Mouse (Mus musculus): ENCODE results near the gene Ttc30a2.
A peak's percentile ranks its signal among the peaks of the same experiment; 100 is the strongest.
"Not testable (repeated sequence)": the region's sequence is repeated elsewhere in the genome, so short reads cannot be mapped to it uniquely, and the experiment has no call there.

Gene Ttc30a2

DNA sequence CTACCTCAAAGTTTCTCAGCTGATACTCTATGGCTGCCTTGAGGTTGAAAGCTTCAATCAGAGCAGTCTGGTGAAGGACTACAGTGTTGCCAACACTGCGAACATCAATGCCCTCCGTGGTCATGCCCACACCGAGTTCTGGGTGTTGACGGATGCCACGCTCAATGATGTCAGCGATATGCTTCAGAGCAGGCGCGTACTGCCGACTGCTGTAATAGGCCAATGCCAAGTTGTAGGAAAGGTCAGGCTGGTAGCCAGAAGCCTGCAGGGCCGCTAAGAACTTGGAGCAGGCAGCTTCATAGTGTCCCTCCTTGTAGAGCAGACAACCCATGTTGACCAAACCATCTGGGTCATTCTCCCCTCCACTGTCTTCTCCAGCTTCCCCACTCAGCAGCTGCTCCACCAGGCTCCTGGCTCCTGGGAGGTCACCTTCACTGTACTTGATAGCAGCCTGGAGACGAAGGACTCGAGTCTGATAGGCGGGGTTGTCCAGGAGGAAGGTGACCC lies 3.0 kb upstream of the Ttc30a2 start:
- not testable (repeated sequence) for DNase-seq

DNA sequence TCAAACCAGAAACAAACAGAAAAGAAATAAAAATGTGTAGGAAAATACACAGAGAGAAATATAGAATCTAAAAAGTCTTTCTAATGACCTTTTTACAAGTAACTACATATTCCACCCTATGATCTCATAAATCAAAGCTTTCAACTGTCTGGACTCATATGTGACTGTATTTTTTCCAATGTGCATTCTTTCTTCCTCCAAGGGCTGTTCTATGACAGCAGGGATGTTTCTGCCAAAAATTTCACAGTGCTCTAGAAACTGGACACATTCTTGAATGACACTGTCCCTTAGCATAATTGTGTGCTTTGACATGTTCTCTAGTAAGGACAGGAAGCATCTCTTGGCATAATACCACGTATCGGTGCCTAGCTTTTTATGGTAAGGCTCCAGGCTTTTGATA lies 1.9 kb downstream of the Ttc30a2 start:
- not testable (repeated sequence) for DNase-seq

DNA sequence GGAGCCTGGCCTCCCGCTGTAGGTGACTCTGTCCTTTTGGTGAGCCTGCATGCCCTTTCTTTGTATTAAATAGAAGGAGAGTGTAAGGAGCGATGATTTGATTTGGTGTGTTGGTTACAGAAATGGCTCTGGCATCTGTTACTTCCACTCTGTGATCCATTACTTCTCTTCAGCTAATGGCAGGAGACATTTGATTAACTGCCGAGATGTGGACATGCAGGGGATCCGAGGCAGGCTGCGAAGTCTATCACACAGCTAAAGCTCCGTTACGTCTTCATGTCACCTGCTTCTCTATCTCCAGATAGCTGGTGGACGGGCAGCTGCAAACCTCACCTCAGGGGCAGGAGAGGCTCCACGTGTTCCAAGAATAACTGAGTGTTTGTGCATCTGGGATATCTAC lies 3.8 kb downstream of the Ttc30a2 start:
- no peak for DNase-seq

DNA sequence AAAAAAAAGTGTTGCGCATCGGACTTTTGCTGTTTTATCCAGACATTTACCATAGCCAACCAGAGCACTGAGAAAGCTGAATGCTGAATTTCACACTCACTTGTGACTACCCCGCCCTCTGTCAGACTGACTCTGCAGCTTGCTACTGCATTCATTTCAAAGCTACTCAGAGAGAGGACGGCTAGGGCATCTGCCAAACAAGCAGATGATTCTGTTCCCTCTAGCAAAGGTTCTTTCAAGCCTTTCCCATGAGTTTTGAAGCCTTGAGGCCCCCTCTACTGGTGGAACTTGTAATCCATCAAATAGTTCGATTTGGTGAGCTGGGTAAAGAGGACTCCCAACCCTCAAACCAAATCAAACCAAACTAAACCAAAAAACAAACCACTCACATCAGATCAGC lies 13.0 kb downstream of the Ttc30a2 start:
- peak in 1 of 2 experiments; percentile 36 for DNase-seq

DNA sequence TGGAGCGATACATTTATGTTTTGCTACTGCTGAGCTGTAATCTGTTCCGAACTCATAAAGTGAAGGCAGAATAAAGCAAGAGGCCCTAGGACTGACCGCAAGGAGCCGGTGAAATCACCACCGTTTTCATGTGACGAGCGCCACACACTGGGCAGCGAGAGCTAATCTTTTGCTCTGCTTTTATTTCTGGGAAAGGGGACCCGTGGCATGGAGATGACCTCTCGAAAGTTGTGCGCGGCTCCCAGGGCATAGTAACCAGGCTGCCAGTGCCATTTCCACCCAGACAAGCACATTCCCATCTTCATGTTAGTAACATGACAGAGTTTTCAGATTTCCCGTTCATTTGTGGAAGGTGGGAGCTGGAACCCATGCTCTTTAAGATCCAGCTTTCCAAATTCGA lies 13.5 kb downstream of the Ttc30a2 start:
- peak; percentile 13 to 36 for DNase-seq

DNA sequence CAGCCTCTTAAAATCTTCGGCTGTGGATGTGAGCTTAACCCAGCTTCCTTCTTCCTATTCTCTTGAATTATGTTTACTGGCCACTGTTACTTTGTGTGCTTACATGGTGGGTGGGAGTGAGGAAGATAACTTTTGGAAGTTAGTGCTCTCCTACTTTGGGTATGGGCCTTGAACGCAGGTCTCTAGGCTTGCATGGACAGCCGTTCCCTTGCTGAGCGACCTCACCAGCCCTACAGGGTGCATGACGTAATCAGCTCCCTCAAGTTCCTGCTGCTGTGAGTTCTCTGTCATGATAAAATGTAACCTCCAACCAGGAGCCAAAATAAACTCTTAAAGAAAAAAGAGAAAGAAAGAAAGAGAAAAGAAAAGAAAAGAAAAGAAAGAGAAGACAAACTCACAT lies 13.9 kb downstream of the Ttc30a2 start:
- no peak for DNase-seq

DNA sequence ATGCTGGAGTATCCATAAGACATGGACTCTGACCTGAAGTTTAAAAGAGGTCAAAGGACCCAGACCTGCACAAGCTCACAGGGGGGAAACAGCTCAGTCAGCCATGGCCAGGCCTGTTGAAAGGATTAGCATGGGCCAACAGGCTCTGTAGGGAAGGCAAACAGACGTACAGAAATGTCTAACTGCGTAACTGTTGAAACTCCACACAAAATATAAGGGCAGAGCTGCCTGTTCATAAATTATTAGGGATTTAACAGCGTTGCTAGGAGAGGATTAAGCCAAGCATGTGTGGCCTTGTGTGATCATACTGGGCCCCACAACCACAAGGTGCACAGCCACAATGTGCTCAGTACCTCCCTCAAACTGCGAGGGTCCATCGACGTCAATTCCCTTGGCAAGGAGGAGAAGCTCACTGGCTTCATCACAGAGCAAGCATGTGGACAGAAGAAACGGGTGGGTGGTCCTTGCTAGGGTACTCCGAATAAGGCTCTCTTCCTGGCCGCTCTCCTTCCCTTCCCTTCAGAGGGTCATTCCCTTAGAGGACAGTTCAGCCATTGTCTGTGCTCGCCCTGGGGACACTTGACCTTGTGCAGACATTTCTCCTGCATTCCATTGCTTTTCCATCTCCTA lies 14.6 kb downstream of the Ttc30a2 start:
- DNase-seq, result no peak

DNA sequence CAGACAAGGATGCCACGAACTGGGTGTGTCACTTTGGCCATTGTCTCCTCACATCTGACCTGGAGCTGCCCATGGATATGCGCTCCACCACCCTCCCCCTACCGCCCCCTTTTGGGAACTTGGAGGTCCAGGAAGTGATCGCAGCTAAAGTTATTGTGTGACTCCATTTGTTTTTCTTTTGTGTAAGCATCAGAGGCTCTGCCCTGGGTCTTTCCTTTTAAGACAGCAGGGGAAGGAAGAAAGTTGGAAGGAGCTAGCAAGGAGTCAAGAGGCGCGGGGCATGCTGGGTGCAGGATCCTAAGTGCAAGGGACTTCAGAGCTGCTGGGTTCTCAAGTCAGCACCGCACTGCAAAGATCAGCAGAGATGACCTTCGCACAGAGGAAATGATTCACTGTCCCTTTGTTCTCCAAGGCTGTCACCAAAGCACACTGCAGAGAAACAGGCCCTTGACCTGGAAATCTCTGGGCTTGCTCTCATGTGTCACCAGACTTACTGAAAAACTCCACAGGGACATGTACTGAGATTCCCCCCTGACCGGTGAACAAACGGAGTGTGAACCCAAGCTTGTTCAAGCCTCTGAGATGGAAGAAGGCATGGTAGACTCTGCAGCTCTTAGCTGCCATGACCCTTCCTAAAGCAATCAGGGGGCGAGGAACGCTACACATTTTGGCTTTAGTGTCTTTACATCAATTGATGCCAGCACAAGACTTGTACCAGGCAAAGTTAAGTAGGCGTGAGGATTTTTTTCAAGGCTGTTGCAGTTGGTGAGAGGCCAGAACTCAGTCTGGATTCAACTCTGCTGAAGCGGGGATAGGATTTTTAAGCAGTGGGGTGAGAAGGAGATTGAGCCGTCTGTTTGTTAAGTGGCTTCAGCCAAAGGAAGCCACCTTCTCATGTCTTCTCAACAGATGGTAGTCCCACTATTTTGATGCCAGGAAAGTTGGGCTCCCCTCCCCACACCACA lies 17.3 kb downstream of the Ttc30a2 start:
- no peak for DNase-seq

DNA sequence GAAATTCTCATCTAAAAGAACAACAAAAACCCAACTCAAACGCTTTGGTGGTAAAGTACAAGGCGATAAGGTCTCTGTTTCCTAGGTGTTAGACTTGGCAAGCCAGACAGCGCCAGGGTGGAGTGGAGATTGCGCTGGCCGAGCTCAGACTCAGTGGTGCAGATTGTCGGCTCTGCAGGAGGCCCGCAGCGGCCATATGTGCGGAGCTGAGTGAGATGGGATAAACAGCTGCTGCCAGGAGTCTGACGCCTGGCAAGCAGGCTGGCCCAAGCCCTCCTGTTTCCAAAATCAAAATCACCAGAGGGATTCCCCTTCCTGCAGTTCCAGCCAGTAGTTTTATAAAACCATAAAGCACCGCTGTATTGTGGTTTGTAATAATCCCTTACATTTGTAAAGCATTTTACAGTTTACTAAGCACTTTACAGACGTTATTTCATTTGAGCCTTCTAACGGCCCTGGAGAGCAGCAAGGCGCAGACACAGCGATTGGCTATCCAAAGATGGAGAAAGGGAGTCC lies 18.1 kb downstream of the Ttc30a2 start:
- no peak for DNase-seq

DNA sequence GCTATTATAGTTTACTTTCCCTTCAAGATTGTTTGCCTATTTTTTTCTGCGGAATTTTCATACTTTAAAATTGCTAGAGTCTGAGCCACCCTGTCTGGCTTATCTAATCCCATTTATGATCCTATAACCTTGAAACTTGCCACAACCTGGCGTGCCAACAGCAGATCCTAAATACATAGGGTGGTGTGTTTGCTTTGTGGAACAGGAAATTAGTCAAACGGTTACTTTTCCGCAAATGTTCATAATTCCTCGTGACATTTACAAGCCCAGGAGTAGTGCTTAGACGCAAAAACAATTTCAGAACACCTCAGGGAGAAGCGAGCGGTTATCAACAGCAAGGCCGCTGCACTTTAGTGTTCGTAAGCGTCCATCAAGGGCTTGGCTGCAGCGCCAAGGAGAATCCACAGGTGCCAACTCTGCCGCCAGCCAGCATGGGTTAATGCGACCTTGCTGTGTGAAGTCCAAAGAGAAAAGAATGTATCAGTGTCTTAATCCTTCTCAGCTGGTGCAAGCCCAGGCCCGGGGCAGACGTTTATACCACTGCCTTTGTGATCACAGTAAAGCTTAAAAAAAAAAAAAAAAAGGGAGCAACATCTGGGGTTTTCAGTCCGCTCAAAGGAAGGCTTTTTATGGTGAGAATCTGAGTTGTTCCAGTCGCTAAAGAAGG lies 18.7 kb downstream of the Ttc30a2 start:
- DNase-seq, result no peak

DNA sequence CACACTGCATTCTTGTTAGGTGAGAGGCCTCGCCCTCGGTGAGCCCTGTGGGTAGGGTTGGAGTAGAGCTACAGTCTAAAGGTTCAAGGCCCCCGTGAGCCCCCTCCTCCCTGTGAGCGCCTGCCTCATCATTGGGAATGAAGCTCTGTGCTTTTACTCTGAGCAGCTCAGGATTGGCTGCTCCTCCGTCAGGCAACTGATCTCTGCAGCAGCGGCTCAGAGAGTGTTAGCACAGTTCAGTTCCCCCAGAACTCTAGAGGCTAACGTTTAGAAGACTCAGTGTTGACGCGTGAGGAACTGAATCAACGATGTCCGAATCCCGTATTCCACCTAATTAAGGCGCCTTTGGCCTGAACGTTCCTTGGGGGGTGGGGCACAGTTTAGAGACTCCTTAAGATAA lies 22.3 kb downstream of the Ttc30a2 start:
- no peak for DNase-seq

DNA sequence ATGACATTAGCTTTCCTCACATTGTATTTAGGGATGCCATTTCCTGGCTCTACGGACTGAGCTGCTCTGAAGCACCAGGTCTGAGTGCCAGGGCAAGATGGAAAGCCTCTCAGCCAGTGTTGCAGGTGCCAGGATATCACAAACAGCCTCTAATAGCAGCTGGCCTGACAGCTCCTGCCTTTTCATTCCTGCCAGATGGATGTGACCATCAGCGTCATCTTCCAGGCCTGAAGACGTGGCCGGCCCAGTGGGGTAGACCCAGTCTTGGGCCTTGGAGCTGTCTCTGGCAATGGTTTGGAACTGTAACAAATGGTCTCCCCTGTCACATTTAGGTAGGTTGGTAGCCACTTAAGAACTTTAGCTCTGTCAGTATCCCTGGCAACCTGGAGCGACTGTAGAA lies 24.6 kb downstream of the Ttc30a2 start:
- DNase-seq, result no peak

DNA sequence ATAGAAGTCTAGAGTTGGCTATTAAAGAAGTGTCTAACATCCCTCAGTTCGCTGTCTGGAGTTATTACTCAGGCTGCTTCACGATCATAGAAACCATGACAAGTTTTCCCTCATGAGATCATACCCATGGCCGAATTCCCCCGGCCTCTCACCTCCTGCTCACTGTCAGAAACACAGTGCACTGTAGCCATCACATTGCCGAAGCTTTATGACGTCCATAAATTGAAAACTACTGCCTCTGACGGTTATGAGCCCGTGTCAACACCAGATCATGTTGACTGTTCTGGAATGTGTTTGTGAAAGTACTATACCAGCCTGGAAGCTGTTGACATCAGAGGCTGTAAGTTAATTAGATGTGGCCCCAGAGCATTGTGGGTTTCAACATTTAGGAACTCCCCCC lies 27.3 kb downstream of the Ttc30a2 start:
- DNase-seq, result no peak

DNA sequence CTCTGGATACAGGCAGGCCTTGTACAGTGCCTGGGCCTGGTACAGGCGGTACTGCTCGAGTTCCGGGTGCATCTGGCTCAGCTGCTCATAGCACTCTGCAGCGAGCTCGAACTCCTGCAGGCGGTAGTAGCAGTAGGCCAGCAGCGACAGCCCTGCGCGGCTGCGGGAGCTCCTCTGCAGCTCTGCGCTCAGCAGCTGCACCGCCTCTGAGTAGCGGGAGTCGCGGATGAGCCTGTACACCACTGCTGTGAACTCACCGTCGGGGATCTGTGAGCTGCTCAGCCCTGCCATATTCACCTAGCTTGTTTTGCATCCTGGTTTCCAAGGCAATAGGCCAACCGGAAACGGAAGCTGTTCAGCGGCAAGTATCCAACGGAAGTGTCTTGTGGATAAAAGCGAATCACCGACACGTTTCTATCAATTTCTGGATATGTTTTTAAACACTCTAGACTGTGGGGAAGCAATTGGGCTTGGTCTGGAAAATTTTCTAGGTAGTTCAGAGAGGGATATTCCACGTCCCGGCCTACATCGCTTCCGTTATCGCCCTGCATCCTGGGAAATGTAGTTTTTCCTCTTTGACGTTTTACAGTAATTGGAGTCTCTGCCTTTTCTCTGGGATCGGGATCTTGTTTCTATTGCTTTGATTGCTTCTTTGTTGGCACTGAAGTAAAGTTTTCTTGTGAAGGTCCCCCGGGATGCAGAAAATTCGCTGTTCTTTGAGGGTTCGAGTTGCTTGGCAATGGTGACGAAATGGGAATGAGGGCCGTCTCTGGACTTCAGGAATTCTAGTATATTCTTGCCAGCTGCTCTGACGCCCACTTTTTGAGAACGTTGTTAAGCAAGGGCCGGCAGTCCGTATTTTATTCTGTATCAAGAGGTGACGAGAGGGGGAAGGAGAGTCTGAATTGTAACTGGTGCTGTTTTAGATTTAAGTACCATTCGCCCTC lies 39.6 kb downstream of the Ttc30a2 start, which contains the start of gene Ttc30b:
TSS of gene Ttc30b (minus strand) at position 469 of the 947 bp plus-strand sequence.
- DNase-seq, result peak; percentile 33 to 60

DNA sequence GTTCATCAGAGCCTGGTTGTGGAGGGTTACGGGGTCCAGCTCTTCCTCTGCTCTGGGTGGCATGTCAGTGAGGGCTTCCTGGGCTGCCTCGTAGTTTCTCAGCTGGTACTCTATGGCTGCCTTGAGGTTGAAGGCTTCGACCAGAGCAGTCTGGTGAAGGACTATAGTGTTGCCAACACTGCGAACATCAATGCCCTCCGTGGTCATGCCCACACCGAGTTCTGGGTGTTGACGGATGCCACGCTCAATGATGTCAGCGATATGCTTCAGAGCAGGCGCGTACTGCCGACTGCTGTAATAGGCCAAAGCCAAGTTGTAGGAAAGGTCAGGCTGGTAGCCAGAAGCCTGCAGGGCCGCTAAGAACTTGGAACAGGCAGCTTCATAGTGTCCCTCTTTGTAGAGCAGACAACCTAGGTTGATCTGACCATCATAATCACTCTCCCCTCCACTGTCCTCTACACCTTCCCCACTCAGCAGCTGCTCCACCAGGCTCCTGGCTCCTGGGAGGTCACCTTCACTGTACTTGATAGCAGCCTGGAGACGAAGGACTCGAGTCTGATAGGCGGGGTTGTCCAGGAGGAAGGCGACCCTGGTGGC lies 40.4 kb downstream of the Ttc30a2 start:
- not testable (repeated sequence) for DNase-seq

DNA sequence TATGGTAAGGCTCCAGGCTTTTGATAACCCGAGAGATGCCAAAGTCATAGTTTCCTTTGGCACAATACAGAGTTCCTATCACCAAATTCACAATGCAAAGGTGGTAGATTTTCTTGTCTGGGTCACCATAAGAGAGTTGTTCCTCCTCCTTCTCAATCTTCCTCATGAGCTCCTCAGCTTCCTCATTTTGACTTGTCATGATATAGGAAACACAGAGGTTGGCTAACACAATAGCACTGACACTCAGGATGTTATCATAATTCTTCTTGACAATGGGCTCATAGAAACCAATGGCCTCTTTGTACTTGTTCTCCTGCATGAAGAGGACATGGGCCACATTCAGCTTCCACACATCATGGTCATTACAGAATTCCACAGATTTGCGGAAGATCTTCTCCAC lies 41.3 kb downstream of the Ttc30a2 start:
- not testable (repeated sequence) for DNase-seq

DNA sequence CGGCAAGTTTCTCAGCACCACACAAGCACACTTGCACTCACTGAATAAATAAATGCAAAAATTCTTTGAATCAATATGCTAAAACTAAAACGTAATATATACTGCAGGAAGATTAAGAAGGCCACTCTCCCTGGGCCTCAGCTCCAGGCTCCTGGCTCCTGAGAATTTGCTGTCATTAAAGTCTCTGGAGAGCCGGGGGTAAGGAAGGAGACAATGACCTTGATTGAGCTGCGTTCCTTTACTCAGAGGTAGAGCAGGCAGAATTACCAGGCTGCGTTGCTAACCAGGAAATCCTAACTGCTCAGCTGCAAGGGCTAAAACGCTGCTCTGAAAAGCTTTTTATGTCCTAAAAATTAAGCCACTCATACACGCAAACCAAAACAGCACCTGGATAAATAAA lies 44.4 kb downstream of the Ttc30a2 start:
- DNase-seq, result no peak

DNA sequence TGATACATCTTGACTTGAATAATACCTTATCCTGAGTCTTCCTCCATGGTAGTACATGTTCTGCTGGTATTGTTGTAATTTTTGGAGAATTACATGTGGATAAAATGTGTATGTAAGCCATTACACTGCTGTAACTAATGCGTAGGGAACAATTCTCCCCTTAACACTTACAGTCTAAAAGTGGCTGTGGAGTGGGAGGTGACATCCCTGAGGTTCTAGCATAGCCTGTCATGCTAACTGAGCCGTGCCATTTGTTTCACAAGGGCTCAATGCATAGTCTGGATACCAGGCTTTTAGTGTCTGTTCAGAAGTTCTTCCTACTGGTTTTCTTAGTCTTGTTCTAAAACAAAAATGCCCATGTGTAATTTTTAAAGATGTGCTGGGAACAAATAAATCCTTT lies 47.0 kb downstream of the Ttc30a2 start:
- no peak for DNase-seq

DNA sequence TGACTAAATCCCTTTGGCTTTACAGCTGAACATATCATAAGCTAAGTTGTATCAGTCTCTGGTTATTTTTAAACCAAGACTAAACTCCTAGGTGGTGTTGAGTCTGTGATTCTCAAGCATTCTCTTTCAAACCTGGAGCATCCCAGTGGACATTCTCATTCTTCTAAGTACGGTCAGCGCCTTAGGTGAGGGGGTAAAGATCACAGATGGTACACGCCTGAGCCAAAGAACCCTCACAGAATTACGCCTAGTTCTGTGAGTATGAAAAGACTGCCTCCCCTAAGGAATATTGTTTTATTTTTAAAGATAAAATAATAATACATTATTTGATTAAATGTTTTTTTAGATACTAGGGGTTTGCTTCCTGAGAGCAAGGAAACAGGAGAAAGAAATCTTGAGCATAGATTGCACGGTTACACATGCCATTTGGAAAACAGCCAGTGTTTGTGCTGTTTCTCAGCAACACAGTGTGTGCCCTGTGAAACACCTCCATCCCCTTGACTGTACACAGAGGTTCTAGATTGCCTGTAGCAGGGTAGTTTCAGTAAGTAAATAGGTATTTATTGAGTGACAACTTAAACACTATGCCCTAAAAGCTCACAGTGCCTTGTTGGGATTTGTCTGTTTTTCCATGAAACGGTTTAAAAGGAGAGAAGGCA lies 48.1 kb downstream of the Ttc30a2 start:
- DNase-seq, result no peak

DNA sequence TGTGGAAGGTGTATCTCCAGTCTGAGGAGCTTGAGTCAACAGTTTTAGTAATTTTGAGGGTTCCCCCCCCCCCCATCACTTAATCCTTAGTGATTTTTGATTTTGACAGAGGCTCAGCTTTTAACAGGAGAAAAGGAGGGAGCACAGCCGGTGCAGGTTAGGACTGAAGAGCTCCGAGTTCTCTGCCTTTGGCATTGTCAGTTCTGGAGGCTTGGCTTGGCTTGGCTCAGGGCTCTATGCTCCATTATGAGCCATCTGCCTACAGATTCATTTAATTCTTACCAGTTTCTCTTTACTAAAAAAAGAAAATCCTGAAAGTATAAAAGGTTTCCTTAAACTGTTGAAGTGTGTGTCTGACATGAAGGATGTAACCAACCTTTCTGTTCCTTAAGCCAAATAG lies 48.8 kb downstream of the Ttc30a2 start:
- no peak for DNase-seq

DNA sequence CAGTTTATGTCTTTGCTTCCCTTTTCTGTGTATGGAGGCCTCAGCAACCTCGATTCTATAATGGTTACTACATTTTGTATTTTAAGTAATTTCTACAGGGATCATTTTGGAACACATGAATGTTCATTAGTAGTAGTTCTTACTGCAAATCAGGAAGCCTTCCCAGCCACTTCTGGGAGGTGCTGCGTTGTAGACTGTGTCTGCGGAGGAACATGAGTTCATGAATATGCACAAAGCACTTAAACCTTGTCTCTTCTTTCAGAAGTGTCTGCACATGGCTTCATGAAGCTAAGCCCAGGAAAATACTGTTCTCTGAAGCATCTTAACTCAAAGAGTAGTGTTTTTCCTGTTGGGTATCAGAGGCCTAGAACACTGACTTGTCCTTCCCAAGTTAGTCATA lies 50.0 kb downstream of the Ttc30a2 start:
- DNase-seq, result no peak
